Mouse (Mus musculus) thymus, postnatal 10 days (tissue): ENCODE results near the gene Khsrp.

ENCODE experiments used
- DNase-seq, 2 experiments: peaks; one replicate each; pipeline ENCODE4 v3.0.0; 2021; ENCODE audit warnings: low spot score in 2 of 2

The Khsrp gene

DNA sequence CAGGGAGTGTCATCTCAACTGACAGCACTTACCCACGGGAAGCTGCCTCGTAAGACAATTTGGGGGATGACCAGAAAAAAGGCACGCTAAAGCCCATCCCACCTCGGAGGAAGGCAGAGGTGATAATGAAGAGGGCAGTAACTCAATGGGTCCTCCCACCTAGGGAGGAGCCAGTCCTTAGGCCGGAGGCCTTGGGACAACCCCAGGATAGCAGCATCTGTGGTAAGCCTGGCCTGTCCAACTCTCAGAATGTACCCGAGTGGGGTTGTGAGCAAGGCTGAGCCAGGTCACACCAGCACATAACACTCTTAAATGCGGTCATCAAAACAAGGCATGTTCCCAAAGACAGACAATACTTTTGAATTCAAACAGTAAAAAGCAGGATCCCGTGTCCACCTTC, 1.6 kb downstream of the Khsrp start:
- no peak for DNase-seq

- no peak for DNase-seq
Measured at GRCm38 (mm10) chr17:57027471-57027870, 3.9 kb downstream of the Khsrp start.

DNA sequence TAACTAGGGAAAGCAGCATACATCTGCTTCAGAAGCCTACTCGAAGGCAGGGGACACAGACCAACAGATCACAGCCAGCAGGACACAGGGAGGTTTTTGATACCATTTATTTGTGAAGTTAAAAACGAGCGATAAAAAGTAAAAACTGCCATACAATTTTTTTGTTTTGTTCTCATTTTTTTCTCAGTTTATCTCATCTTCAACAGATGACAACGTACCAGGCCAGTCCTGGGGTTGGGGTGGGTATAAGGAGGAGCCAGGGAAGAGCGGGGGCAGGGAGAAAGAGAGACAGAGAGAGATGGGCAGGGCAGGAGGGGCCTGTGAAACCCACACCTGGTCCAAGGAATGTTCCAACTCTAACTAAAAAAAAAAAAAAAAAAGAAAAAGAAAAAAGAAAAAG, 10.4 kb downstream of the Khsrp start:
- no peak for DNase-seq

GRCm38 (mm10) chr17:57019693-57020092, 11.6 kb downstream of the Khsrp start:
- no peak for DNase-seq

DNA sequence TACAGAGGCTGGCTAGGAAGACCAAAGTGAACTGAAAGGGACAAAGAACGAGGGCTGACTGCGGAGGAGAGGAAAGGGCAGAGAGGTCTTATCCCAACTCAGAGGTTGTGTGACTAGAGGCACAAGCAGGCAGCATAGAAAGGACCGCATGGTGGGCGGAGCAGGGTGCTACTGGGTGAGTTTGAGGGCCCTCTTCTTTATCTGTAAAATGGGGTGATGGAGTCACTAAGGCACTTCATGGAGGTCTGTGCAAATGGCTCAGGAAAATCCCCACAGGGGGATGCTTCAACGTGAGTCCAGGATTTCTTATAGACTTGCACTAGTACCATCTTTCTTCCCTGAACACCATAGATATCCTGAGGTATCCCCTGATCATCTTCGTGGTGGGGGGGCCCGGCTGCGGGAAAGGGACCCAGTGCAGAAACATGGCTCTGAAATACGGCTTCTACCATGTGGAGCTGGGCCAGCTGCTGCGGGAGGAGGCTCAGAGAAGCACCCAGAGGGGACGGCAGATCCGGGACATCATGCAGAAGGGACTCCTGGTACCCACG, 19.0 kb downstream of the Khsrp start:
- DNase-seq, result no peak

GRCm38 (mm10) chr17:57011236-57012141, 19.8 kb downstream of the Khsrp start, which contains the start of the genes Gtf2f1 and Gm17949:
Gtf2f1 (minus strand) TSS chr17:57011288.
Gm17949 (plus strand) TSS chr17:57011469.
- DNase-seq, result peak; percentile 90 to 93

DNA sequence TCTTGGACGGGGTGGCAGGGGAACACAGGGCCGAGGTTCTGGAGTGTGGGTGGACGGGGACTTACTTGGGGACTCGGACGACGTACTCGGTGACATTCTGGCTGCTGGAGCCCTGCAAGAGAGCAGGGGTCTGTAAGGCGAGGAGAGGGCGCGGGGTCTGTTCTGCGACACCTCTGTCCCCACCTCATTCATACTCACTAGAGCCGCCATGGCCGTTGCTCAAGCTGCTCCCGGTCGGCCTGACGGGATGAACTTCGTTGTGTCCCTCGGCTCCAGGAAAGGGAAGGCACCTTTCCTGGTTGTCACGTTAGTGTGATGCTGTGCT, 20.4 kb downstream of the Khsrp start:
- no peak for DNase-seq

- no peak for DNase-seq
Measured at GRCm38 (mm10) chr17:57007137-57007905, 24.0 kb downstream of the Khsrp start.

DNA sequence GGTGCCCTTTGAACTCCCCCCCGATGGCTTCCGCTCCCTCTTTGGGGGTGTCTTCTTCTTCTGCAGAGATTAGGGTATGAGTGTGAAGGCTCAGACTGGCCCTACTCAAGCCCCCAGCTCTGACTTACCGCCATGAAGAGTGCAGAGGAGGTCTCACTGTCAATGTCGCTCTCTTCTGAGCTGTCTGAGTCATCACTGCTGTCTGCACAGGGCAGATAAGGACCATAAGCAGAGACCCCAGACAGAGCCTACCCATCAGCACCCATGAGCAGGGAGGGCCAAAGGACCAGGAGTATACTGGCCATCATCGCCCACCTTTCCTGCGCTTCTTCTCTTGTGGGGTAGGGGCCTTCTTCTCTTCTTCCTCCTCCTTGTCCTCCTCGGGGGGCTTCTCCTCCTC, 27.3 kb downstream of the Khsrp start:
- DNase-seq, result no peak

DNA sequence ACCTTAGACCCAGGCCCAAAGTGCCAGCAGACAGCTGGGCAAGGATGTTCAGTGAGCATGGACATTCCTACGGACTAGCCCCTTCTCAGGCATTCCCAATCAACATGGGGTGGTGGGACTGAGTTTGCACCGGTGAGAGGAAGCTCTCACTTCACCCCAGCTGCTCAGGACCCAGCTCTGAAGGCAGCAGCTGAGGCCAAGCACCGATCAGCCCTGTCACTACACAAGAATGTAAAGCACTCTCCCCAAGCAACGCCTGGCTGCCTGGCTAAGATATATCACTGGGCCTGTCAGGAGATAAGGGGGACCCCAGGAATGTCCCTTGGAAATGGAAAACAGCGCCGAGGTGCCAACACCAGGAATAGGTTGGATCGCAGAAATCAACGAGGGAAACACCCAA, 30.1 kb downstream of the Khsrp start:
- DNase-seq, result no peak

- DNase-seq, result no peak
Measured at GRCm38 (mm10) chr17:56999968-57000609, 31.2 kb downstream of the Khsrp start, which contains the start of gene Pspn. Pspn (minus strand) TSS chr17:57000018.

DNA sequence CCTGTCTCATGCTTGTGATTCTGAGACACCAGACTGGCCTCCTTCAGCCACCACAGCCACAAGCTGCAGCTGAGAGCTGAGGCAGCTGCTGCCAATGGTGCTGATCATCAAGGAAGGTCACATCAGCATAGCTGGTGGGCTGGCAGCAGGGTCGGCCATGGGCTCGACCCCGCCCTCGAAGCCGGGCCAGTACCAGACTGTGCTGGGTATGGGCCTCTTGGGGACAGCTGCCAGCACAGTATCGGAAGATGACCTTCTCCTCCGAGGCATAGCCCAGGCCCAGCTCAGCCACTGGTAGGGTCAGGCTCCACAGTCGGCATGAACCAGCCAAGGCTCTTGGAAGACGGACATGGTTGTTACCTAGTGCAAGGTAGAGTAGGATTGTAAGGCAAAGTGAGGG, 31.9 kb downstream of the Khsrp start:
- DNase-seq, result no peak

GRCm38 (mm10) chr17:56997029-56997667, 34.2 kb downstream of the Khsrp start, which contains the start of gene Alkbh7:
Alkbh7 (plus strand) TSS chr17:56997339.
- DNase-seq, result peak; percentile 88 to 95

- no peak for DNase-seq
Measured at GRCm38 (mm10) chr17:56996506-56996905, 34.8 kb downstream of the Khsrp start.

GRCm38 (mm10) chr17:56995046-56995445, 36.3 kb downstream of the Khsrp start:
- no peak for DNase-seq

- DNase-seq, result no peak
Measured at GRCm38 (mm10) chr17:56990966-56991365, 40.4 kb downstream of the Khsrp start.

GRCm38 (mm10) chr17:56990115-56990746, 41.1 kb downstream of the Khsrp start, which contains the start of gene Clpp:
Clpp (plus strand) TSS chr17:56990305.
- DNase-seq, result peak; percentile 92 to 93

GRCm38 (mm10) chr17:56989467-56990114, 41.7 kb downstream of the Khsrp start:
- peak in 1 of 2 experiments; percentile 51 for DNase-seq

- DNase-seq, result no peak
Measured at GRCm38 (mm10) chr17:56988921-56989430, 42.3 kb downstream of the Khsrp start.

DNA sequence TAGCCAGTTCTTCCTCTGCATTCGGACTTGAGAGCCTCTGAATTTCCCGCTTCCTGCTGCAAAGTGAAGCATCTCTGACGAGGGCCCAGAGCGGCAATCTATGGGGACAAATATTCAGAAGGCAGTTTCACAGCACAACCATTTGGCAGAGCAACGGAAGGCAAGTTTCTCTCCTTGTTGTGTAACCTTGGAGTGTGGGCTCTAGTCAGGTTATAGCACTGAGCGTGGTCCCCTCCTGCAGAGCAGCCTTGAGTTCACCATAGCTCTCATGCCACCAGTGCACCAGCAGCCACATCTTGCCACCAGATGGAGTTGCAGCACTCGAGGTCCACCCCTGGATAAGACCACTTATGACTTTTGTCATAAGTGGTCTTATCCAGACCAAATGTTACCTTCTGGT, 42.9 kb downstream of the Khsrp start:
- no peak for DNase-seq
